Mouse (Mus musculus) ES-E14 (cell line): ENCODE data around the gene Chchd6.

Source experiments
- HCFC1 ChIP-seq: IDR thresholded peaks from 2 replicates; pipeline ENCODE4 v1.6.1; 2012; ENCODE audit warnings: low read length, inconsistent platforms, borderline replicate concordance; ENCODE audit not compliant: insufficient read depth
- ZC3H11A ChIP-seq: IDR thresholded peaks from 2 replicates; pipeline ENCODE4 v1.6.1; 2012; ENCODE audit warnings: low read depth, mild to moderate bottlenecking, inconsistent platforms, low read length, borderline replicate concordance
- ZNF384 ChIP-seq: IDR thresholded peaks from 2 replicates; pipeline ENCODE4 v1.6.1; 2012; ENCODE audit warnings: low read depth, low read length, inconsistent platforms

DNA sequence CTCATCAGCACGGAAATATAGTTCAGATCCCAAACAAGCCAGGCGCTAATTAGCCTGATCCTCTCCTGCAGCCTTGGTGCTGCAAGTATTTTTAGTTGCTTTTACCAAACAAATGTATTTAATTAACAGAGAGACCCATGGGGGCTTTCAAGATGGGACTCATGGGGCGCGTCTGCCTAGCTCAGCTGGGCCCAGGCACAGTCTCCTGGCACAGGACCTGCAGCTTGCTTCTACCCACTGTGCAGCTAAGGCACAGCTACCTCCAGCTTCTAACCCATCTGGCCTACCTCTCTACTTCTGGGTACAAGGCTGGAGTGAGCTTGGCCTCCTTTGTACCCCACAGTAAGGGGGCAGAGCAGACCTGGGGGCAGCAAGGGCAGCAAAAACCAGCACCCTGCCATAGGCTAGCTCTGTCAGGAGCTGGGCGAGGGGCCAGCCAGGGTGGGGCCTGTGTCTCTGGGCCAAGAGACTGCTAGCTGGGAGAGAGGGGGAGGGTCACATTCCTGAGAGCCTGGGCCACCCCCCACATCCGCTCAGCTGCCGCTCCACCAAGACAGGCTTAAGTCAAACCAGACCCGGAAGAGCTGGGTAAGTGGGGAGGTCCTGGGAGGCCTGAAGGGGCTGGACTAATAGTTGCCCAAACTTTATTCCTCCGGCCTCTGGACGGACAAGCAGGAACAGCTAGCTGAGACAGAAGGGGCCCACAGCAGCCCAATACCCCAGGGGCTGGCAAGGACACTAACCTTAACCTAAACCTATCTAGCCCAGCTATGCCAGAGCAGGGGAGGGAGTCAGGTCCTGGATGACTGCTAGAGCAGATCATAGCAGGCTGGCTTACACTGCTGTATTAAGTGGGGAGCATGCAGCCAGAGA, 250.6 kb downstream of the Chchd6 start:
- TF ChIP-seq ZNF384 (no peak), HCFC1 (no peak), ZC3H11A (no peak)
